Mouse (Mus musculus): Measurements from ENCODE around the gene Sclt1. TPM values are rescaled to one million over a fixed set of nuclear protein-coding genes. Genes with fewer than 3 reads are reported as not detected.

Gene Sclt1
- polyA plus RNA-seq, 1 experiment from 2014 or later, result 4.5 TPM

DNA sequence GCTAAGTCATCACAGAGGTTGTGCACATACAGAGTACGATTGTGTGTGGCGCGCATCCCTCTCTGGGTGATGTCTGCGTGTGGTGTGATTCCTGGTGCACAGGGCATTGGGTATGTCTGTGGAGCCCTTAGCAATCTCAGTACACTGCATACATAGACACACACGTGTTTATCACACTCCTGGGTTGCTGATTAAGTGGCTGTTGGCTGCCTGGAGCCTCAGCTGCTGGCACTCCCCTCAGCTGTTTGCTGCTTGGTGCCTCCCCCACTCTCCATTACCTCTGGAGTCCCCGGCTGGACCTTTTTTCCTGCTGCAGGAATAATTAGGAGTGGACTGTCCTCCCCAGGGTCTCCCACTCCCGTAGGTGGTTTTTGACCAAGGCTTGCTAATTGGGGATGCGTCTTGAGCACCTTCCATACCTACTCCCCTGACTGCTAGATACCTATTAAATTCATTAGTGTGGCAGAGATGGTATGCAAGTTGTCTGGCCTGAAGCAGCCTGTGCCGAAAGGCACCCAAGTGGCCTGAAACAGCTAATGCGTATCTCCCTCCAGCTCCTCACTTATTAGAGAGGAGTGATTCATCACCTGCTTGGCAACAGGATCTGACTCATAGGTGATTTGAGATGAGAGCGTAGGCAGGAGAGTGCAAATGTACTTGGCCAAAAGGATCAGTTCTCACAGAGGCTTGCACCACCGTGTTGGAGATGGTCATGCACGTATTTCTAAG, 136.5 kb downstream of the Sclt1 start:
- H3K27me3 ChIP-seq, result no peaks in the 10 kb centered on the region
- WGBS (ENCODE audit: insufficient replicate concordance), result 76% methylated on average over 13 of the region's 13 CpGs
- H3K9ac ChIP-seq, result no peak overlapping the region
- no peak overlapping the region for H3K4me2 ChIP-seq
- 0 out of 2 replicates have a peak, but pooled peaks cover 6% of the 10 kb centered on the region for H3K4me1 ChIP-seq (replicated peaks)
- no peak overlapping the region for H3K27ac ChIP-seq (replicated peaks)
- H3K36me3 ChIP-seq (replicated peaks), result peaks cover 82% of the 10 kb centered on the region
- no peak overlapping the region for H3K4me3 ChIP-seq (replicated peaks)
- ATAC-seq (ENCODE audit: insufficient read depth), result no peak
- no peaks in the 10 kb centered on the region for H3K9me3 ChIP-seq (replicated peaks)

DNA sequence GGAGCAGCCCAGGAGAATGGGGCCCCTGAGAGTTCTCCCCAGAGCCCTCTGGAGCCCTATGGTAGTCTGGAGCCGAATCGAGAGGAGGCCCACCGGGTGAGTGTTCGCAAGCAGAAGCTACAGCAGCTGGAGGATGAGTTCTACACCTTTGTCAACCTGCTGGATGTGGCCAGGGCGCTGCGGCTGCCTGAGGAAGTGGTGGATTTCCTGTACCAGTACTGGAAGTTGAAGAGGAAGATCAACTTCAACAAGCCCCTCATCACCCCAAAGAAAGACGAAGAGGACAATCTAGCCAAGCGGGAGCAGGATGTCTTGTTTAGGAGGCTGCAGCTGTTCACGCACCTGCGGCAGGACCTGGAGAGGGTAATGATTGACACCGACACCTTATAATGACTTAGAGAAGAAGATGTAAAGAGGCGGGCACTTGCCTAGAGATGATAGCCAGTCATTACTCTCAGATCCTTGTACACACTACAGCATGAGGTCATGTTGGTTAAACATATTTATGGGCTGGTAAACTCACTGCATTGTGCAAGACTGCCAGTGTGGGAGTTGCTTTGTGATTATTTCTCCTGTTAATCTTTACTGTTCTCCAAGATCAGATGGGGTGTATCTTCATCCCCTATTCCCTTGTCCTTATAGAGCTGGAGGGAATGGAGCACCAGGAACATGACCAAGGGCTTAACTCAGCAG, 137.5 kb downstream of the Sclt1 start:
- 0 out of 2 replicates have a peak, but pooled peaks cover 6% of the 10 kb centered on the region for H3K4me1 ChIP-seq (replicated peaks)
- no peak for ATAC-seq (ENCODE audit: insufficient read depth)
- no peak overlapping the region for H3K4me2 ChIP-seq
- no peaks in the 10 kb centered on the region for H3K27me3 ChIP-seq
- H3K36me3 ChIP-seq (replicated peaks), result peaks cover 79% of the 10 kb centered on the region
- WGBS (ENCODE audit: insufficient replicate concordance), result 59% methylated on average over 12 of the region's 12 CpGs
- no peak overlapping the region for H3K4me3 ChIP-seq (replicated peaks)
- no peak overlapping the region for H3K27ac ChIP-seq (replicated peaks)
- H3K9me3 ChIP-seq (replicated peaks), result no peaks in the 10 kb centered on the region
- H3K9ac ChIP-seq, result no peak overlapping the region

DNA sequence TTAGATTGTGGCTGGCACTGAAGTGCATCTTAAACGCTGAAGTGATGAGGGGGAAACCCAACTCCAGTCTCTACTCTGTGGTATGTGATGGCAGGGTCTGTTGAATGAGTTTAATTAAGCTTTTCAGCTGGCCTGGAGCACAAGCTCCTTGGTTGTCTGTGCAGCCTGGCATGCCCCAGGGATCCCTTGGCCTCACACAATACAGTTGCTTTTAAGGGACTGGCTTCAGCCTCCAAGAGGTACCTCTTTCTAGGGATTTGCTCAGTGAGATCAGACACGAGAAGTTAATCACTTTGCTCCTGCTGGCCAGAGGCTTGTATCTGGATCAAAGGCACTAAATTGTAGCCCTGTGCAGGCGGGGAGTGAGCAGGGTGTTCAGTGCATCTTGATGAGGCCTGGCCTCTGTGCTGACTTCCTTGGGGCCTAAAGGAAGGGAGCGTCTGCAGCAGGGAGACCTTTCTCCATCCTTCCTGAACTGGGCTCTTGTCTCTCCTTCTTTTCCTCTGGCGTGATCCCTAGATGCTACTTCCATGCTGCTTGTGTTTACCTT, 138.8 kb downstream of the Sclt1 start:
- no peak overlapping the region for H3K4me3 ChIP-seq (replicated peaks)
- H3K9me3 ChIP-seq (replicated peaks), result no peaks in the 10 kb centered on the region
- H3K4me1 ChIP-seq (replicated peaks), result 0 out of 2 replicates have a peak, but pooled peaks cover 6% of the 10 kb centered on the region
- no peak overlapping the region for H3K9ac ChIP-seq
- H3K27me3 ChIP-seq, result no peaks in the 10 kb centered on the region
- ATAC-seq (ENCODE audit: insufficient read depth), result no peak
- WGBS (ENCODE audit: insufficient replicate concordance), result 66% methylated on average over 5 of the region's 5 CpGs
- H3K27ac ChIP-seq (replicated peaks), result no peak overlapping the region
- no peak overlapping the region for H3K4me2 ChIP-seq
- H3K36me3 ChIP-seq (replicated peaks), result peaks cover 79% of the 10 kb centered on the region

DNA sequence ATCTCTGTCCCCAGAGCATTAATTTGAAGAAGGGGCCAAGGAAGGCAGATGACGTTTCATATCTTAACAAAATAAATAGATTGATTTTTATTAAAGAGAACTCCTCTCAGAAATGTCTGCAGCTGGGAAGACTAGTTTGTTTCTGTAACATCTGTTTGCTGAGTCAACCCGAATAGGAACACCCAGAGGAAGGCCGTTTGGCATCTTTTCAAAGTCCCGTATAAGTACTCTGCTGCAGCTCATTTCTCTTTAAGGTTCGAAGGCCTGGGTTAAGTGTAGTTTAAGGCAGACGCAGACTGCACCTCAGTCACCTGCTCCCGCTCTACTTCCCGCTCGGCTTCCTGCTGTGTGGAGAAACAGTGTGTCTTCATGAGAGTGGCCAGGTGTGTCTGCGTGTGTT, 139.4 kb downstream of the Sclt1 start:
- Histone ChIP-seq H3K27ac (replicated peaks) (no peak overlapping the region), H3K9ac (no peak overlapping the region), H3K4me3 (replicated peaks) (no peak overlapping the region), H3K27me3 (no peaks in the 10 kb centered on the region), H3K4me2 (no peak overlapping the region), H3K9me3 (replicated peaks) (no peaks in the 10 kb centered on the region), H3K4me1 (replicated peaks) (0 out of 2 replicates have a peak, but pooled peaks cover 6% of the 10 kb centered on the region), H3K36me3 (replicated peaks) (peaks cover 83% of the 10 kb centered on the region)
- no peak for ATAC-seq (ENCODE audit: insufficient read depth)
- WGBS (ENCODE audit: insufficient replicate concordance), result 75% methylated on average over 10 of the region's 10 CpGs

DNA sequence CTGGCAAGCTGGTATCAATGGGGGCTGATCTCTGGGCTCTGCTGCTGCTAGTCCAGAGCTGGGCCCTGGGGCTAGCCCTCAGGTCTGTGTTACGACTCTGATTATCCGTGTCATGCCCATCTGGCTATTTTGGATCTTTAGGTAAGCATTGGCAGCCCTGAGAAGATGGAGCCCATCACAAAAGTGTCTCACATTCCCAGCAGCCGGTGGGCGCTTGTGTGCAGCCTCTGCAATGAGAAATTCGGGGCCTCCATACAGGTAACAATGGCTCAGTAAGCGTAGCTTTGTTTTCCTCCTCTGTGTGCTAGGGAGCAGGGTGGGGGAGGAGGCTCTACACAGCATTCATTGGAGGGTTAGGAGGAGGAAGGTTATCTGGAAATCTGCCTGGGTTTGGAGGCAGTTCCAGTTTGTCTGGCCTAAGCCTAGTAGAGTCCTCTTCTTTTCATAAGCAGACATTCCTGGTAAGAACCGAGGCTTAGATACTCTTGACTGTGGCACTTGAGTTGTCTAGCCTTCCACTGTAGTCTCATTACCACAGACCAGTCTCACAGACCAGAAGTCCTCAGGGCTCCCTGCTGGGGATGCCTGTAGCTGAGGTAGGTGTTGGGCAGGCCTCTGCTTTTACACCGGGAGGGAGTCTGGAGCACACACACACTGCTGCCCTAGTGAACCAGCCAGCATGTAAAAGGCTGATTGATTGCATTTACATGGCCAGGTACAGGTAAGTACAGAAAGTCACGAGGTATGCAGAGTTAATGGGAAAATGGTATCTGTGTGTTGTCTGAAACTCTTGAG, 140.9 kb downstream of the Sclt1 start:
- H3K36me3 ChIP-seq (replicated peaks), result peaks cover 88% of the 10 kb centered on the region
- no peak overlapping the region for H3K27ac ChIP-seq (replicated peaks)
- no peak overlapping the region for H3K4me3 ChIP-seq (replicated peaks)
- no peak for ATAC-seq (ENCODE audit: insufficient read depth)
- 78% methylated on average over 9 of the region's 9 CpGs for WGBS (ENCODE audit: insufficient replicate concordance)
- no peak overlapping the region for H3K4me2 ChIP-seq
- H3K27me3 ChIP-seq, result no peaks in the 10 kb centered on the region
- no peak overlapping the region for H3K9ac ChIP-seq
- 0 out of 2 replicates have a peak, but pooled peaks cover 6% of the 10 kb centered on the region for H3K4me1 ChIP-seq (replicated peaks)
- no peaks in the 10 kb centered on the region for H3K9me3 ChIP-seq (replicated peaks)

DNA sequence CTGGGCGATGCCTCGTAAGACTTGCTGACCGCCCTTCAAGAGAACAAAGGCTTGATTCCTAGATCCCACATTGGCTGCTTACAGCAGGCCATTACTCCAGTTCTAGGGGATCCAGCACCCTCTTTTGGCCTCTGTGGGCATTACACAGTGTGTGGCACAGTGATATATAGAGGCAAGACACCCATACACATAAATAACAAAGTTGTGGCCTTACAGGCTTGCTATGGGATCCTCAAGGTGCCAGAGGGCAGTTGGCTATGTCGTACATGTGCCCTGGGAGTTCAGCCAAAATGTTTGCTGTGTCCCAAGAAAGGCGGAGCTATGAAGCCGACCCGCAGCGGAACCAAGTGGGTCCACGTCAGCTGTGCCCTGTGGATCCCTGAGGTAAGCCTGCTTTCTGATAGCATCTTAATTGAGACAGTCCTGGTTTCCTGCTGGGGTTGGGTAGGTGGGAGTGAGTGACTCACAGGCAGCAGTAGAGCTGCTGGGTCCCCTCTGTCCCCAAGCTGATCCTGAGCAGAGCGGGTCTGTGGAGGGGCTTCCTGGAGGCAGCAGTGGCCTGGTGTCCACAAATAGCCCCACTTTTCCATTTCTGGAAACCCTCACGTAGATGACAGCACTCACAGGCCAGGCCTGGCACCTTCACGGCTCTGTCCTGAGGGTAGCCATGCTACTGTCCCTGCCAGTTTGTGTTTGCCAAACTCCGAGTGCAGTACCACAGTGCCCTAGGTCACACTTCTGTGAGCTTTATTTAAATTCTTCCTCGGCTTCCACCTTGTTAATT, 142.3 kb downstream of the Sclt1 start:
- H3K36me3 ChIP-seq (replicated peaks), result peaks cover 84% of the 10 kb centered on the region
- 86% methylated on average over 14 of the region's 14 CpGs for WGBS (ENCODE audit: insufficient replicate concordance)
- no peak overlapping the region for H3K27ac ChIP-seq (replicated peaks)
- H3K4me3 ChIP-seq (replicated peaks), result no peak overlapping the region
- no peaks in the 10 kb centered on the region for H3K27me3 ChIP-seq
- H3K4me1 ChIP-seq (replicated peaks), result 0 out of 2 replicates have a peak, but pooled peaks cover 7% of the 10 kb centered on the region
- no peak overlapping the region for H3K9ac ChIP-seq
- no peak for ATAC-seq (ENCODE audit: insufficient read depth)
- H3K4me2 ChIP-seq, result no peak overlapping the region
- H3K9me3 ChIP-seq (replicated peaks), result no peaks in the 10 kb centered on the region

DNA sequence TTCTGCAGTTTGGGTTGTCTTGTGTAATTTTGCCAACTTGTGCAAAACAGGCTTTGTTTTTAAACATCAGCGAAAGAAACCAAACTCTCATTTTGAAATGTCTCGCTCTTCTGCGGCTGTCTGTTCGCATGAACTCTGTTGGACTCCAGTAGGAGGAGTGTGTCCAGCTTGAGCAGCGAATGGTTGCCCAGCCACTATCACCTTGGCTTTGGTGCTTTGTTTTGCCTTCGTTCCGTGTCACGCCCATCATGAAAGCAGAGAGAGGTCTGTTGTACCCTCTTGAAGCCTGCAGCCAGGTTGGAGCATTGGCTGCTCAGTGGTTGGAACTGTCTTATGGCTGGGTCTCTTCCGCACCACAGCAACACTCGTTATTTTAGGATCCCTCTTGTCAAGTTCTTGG, 143.1 kb downstream of the Sclt1 start:
- H3K27ac ChIP-seq (replicated peaks), result no peak overlapping the region
- no peak overlapping the region for H3K9ac ChIP-seq
- H3K9me3 ChIP-seq (replicated peaks), result no peaks in the 10 kb centered on the region
- H3K4me1 ChIP-seq (replicated peaks), result peaks cover 7% of the 10 kb centered on the region; the same call in 1 of the 2 replicates
- no peaks in the 10 kb centered on the region for H3K27me3 ChIP-seq
- no peak overlapping the region for H3K4me3 ChIP-seq (replicated peaks)
- no peak overlapping the region for H3K4me2 ChIP-seq
- ATAC-seq (ENCODE audit: insufficient read depth), result no peak
- peaks cover 84% of the 10 kb centered on the region for H3K36me3 ChIP-seq (replicated peaks)
- WGBS (ENCODE audit: insufficient replicate concordance), result 83% methylated on average over 10 of the region's 10 CpGs

DNA sequence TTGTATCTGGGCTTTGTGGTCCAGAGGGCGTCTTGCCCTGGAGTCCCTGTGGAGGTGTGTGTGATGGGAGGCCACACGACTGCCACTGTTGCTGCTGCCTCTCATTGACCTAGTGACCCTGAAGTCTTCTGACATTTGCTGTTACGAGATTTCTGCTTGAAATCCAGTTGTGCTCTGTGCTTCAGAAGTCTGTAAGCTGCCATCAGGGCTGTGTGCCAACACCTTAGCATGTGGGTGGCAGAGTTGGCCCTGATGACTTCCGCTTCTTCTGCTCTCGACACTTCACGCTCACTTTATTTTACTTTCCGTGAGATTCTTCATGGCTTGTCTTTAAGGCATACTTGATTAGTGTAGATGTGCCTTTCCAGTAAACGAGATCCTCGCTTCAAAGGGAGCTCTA, 143.9 kb downstream of the Sclt1 start:
- peaks cover 11% of the 10 kb centered on the region; the same call in 1 of the 2 replicates for H3K4me1 ChIP-seq (replicated peaks)
- H3K27me3 ChIP-seq, result no peaks in the 10 kb centered on the region
- H3K4me3 ChIP-seq (replicated peaks), result no peak overlapping the region
- no peak for ATAC-seq (ENCODE audit: insufficient read depth)
- no peaks in the 10 kb centered on the region for H3K9me3 ChIP-seq (replicated peaks)
- peaks cover 85% of the 10 kb centered on the region for H3K36me3 ChIP-seq (replicated peaks)
- no peak overlapping the region for H3K27ac ChIP-seq (replicated peaks)
- no peak overlapping the region for H3K4me2 ChIP-seq
- 76% methylated on average over 9 of the region's 9 CpGs for WGBS (ENCODE audit: insufficient replicate concordance)
- H3K9ac ChIP-seq, result no peak overlapping the region

DNA sequence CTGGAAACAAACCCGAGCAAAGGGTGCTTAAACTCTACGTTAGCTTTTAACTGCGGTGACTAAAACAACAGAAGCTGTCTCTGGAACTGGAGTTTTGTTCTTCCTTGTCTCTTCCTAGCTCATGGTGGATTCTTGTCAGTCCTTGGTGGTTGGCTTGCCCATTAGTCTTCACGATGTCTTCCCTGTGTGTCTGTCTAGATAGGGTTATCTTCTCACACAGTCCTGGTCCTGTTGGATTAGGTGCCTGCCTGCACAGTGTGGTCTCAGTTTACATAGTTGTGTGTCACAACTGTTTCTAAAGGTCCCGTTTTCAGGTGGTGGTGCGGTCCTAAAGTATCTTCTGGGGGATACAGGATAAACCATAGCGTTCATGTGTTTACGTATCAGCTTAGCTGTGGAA, 145.3 kb downstream of the Sclt1 start:
- WGBS (ENCODE audit: insufficient replicate concordance), result 64% methylated on average over 8 of the region's 8 CpGs
- no peak overlapping the region for H3K27ac ChIP-seq (replicated peaks)
- no peaks in the 10 kb centered on the region for H3K27me3 ChIP-seq
- no peak for ATAC-seq (ENCODE audit: insufficient read depth)
- no peak overlapping the region for H3K4me2 ChIP-seq
- peaks cover 90% of the 10 kb centered on the region for H3K36me3 ChIP-seq (replicated peaks)
- H3K9me3 ChIP-seq (replicated peaks), result no peaks in the 10 kb centered on the region
- no peak overlapping the region for H3K9ac ChIP-seq
- no peak overlapping the region for H3K4me3 ChIP-seq (replicated peaks)
- peaks cover 11% of the 10 kb centered on the region; the same call in 1 of the 2 replicates for H3K4me1 ChIP-seq (replicated peaks)

DNA sequence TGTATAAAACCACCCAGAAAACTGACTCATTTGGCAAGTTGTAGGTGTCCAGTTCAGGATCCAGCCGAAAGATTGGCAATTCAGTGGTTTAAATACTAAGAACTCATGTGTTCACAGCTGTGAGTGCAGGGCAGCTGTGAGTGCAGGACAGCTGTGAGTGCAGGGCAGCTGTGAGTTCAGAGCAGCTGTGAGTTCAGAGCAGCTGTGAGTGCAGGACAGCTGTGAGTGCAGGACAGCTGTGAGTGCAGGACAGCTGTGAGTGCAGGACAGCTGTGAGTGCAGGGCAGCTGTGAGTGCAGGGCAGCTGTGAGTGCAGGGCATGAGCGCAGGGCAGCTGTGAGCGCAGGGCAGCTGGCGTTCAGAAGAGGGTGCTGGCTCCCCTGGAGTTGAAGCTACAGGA, 147.3 kb downstream of the Sclt1 start:
- Histone ChIP-seq H3K4me2 (no peak overlapping the region), H3K27ac (replicated peaks) (no peak overlapping the region), H3K9ac (no peak overlapping the region), H3K27me3 (no peaks in the 10 kb centered on the region), H3K4me1 (replicated peaks) (peaks cover 19% of the 10 kb centered on the region; the same call in 1 of the 2 replicates), H3K36me3 (replicated peaks) (peaks cover 93% of the 10 kb centered on the region), H3K9me3 (replicated peaks) (no peaks in the 10 kb centered on the region), H3K4me3 (replicated peaks) (no peak overlapping the region)
- no peak for ATAC-seq (ENCODE audit: insufficient read depth)
- 80% methylated on average over 4 of the region's 4 CpGs for WGBS (ENCODE audit: insufficient replicate concordance)
